Mouse (Mus musculus) lung, embryonic 15.5 days (tissue): ENCODE results near the gene Tyrp1. TPM values are rescaled to one million over a fixed set of nuclear protein-coding genes. Genes with fewer than 3 reads are reported as not detected.
A peak's percentile ranks its signal among the peaks of the same experiment; 100 is the strongest.

ENCODE experiments used
- ATAC-seq: fragments of 200-750 bp; cut with Nextera tagmentation; 2 replicates; pipeline ENCODE4 v1.8.0; 2017; ENCODE audit warnings: moderate number of reproducible peaks, borderline replicate concordance; ENCODE audit not compliant: low FRiP score, low TSS enrichment; ENCODE audit errors: extremely low read depth
- H3K27ac ChIP-seq: fragments of 300-500 bp; sonication (generic); 2 replicates; pipeline ENCODE4 v1.5.1; 2015; ENCODE audit warnings: moderate library complexity, mild to moderate bottlenecking, inconsistent platforms
- H3K27me3 ChIP-seq: fragments of 300-500 bp; sonication (generic); 2 replicates; pipeline ENCODE4 v1.6.1; 2015; ENCODE audit warnings: inconsistent platforms
- H3K36me3 ChIP-seq: fragments of 300-500 bp; sonication (generic); 2 replicates; pipeline ENCODE4 v1.6.1; 2015; ENCODE audit warnings: inconsistent platforms
- H3K4me1 ChIP-seq: fragments of 300-500 bp; sonication (generic); 2 replicates; pipeline ENCODE4 v1.6.1; 2015; ENCODE audit warnings: inconsistent platforms
- H3K4me2 ChIP-seq: fragments of 300-500 bp; sonication (generic); 2 replicates; pipeline ENCODE4 v1.6.1; 2015; ENCODE audit warnings: inconsistent platforms, mild to moderate bottlenecking, moderate library complexity
- H3K4me3 ChIP-seq: fragments of 300-500 bp; sonication (generic); 2 replicates; pipeline ENCODE4 v1.5.1; 2015; ENCODE audit warnings: mild to moderate bottlenecking, inconsistent platforms
- H3K9ac ChIP-seq: fragments of 300-500 bp; sonication (generic); 2 replicates; pipeline ENCODE4 v1.6.1; 2015; ENCODE audit warnings: inconsistent platforms
- H3K9me3 ChIP-seq: fragments of 300-500 bp; sonication (generic); 2 replicates; pipeline ENCODE4 v1.6.1; 2016; ENCODE audit warnings: inconsistent platforms
- WGBS: fragments of 180-500 bp; shearing (Covaris S2); methylation state at CpG from one replicate; pipeline ENCODE4 v1.1.7; 2015; 5-methylcytosine and 5-hydroxymethylcytosine counted together
- polyA plus RNA-seq: library from polyadenylated mRNA; unstranded; fragments of >200 nt; fragmentation: Nextera tagmentation; extraction: Ambion mirVana; gene quantifications from 2 replicates; pipeline ENCODE4 v1.2.1, GENCODE M21; 2015

Gene Tyrp1
- polyA plus RNA-seq, 1 experiment from 2014 or later: not detected

- ATAC-seq: no peak
- Histone ChIP-seq H3K9ac (0 out of 2 replicates have a peak overlapping the region, but pooled peaks have one; percentile 16), H3K4me1 (peaks cover 6% of the 10 kb centered on the region; the same call in 1 of the 2 replicates), H3K27ac (no peak overlapping the region), H3K9me3 (no peaks in the 10 kb centered on the region), H3K36me3 (no peaks in the 10 kb centered on the region), H3K4me2 (peak overlapping the region; percentile 76), H3K27me3 (no peaks in the 10 kb centered on the region), H3K4me3 (peak overlapping the region; percentile 32)
- WGBS: under 1% methylated on average over 17 of the region's 17 CpGs
Measured at GRCm38 (mm10) chr4:80864511-80864922, 30.6 kb downstream of the Tyrp1 start.

DNA sequence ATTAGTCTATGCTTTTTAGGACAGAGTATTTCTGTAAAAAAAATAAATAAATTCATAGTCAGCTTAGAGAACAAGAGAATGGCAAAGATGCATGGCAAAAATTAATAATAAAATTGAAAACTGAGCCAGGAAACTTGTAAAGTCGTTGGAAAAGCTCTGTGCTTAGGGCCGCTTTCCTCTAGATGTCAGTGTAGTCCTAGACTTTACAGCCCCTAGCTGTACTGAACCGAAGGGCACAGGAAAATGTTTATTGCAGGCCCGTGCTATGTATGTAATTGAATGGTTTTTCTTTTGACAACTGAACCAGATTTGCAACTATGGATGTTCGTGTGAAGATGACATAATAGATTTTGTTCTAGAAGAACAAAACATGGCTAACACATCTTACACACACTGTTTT, 32.1 kb downstream of the Tyrp1 start:
- Histone ChIP-seq H3K36me3 (no peaks in the 10 kb centered on the region), H3K9me3 (no peaks in the 10 kb centered on the region), H3K4me2 (no peak overlapping the region), H3K4me3 (no peak overlapping the region), H3K27me3 (no peaks in the 10 kb centered on the region), H3K27ac (no peak overlapping the region), H3K4me1 (peaks cover 6% of the 10 kb centered on the region; the same call in 1 of the 2 replicates), H3K9ac (no peak overlapping the region)
- 6% methylated on average over 5 of the region's 5 CpGs for WGBS
- ATAC-seq: no peak; the same call in 1 of the 2 replicates

- H3K9me3 ChIP-seq: no peaks in the 10 kb centered on the region
- WGBS: 39% methylated on average over 2 of the region's 2 CpGs
- H3K36me3 ChIP-seq: no peaks in the 10 kb centered on the region
- H3K9ac ChIP-seq: no peak overlapping the region
- H3K4me3 ChIP-seq: no peak overlapping the region
- H3K4me1 ChIP-seq: peaks cover 17% of the 10 kb centered on the region
- no peak overlapping the region for H3K27ac ChIP-seq
- H3K27me3 ChIP-seq: no peaks in the 10 kb centered on the region
- no peak for ATAC-seq
- no peak overlapping the region for H3K4me2 ChIP-seq
Measured at GRCm38 (mm10) chr4:80869598-80869997, 35.7 kb downstream of the Tyrp1 start.

GRCm38 (mm10) chr4:80872847-80873644, 39.1 kb downstream of the Tyrp1 start:
- H3K9me3 ChIP-seq: no peaks in the 10 kb centered on the region
- no peak overlapping the region for H3K4me3 ChIP-seq
- ATAC-seq: no peak
- H3K27me3 ChIP-seq: no peaks in the 10 kb centered on the region
- H3K27ac ChIP-seq: no peak overlapping the region
- no peak overlapping the region for H3K4me2 ChIP-seq
- WGBS: 33% methylated on average over 6 of the region's 6 CpGs
- no peak overlapping the region for H3K9ac ChIP-seq
- H3K36me3 ChIP-seq: no peaks in the 10 kb centered on the region
- peaks cover 14% of the 10 kb centered on the region for H3K4me1 ChIP-seq

- 32% methylated on average over 5 of the region's 5 CpGs for WGBS
- no peaks in the 10 kb centered on the region for H3K27me3 ChIP-seq
- no peak overlapping the region for H3K9ac ChIP-seq
- peaks cover 14% of the 10 kb centered on the region for H3K4me1 ChIP-seq
- H3K4me3 ChIP-seq: no peak overlapping the region
- H3K4me2 ChIP-seq: no peak overlapping the region
- ATAC-seq: no peak
- no peaks in the 10 kb centered on the region for H3K36me3 ChIP-seq
- peak overlapping the region; percentile 20 for H3K27ac ChIP-seq
- H3K9me3 ChIP-seq: no peaks in the 10 kb centered on the region
Measured at GRCm38 (mm10) chr4:80874121-80874859, 40.4 kb downstream of the Tyrp1 start.

DNA sequence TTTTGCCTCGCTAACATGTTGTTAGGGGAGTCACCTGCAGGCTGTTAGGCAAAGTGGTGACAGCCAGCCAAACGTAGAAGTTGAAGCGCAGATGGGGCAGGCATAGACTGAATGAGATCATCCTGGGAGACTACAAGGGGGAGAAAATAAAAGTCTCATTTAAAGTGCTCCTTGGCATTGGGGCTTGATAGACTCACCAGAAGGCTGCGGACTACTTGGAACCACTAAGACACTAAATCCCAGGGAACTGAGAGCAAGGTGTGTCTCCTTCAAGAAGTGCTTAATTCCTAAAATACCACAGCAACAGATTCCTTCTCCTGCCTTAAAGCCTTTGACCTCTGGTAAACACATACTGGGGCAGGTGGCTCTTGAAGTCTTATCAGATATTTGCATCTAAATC, 41.1 kb downstream of the Tyrp1 start:
- ATAC-seq: peak; percentile 67; the same call in 1 of the 2 replicates
- Histone ChIP-seq H3K9me3 (no peaks in the 10 kb centered on the region), H3K36me3 (no peaks in the 10 kb centered on the region), H3K4me1 (peaks cover 14% of the 10 kb centered on the region), H3K27ac (peak overlapping the region; percentile 20), H3K4me3 (no peak overlapping the region), H3K27me3 (no peaks in the 10 kb centered on the region), H3K9ac (no peak overlapping the region), H3K4me2 (no peak overlapping the region)
- 40% methylated on average over 4 of the region's 4 CpGs for WGBS

DNA sequence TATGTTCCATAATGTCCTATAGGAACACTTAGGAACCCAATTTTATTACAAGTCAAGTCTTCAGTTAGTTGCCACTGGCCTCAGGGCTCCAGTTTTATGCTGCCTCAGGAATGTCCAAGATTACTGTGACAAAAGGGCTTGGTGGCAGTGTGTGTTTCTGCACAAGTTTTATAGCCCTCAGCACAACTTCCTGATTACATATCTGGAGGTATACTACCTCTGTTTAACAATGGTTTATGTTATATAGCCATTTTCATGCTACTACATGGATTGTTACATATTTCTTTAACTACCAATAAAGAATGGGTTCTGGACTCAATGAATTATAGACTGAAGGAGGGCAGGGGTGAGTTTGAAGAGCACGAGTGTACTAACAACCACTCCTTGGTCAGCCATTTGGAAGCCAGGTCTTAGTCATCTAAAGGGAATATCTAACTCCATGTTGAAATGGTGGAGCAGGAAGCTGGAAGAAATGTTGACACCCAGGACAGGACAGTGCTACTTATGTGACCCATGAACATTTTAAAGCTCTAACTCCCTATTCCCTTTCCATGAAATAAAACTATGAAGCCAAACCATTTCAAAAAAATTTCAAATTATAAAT, 48.2 kb downstream of the Tyrp1 start:
- Histone ChIP-seq H3K27ac (no peak overlapping the region), H3K4me2 (no peak overlapping the region), H3K4me3 (no peak overlapping the region), H3K9ac (no peak overlapping the region), H3K4me1 (no peaks in the 10 kb centered on the region), H3K9me3 (no peaks in the 10 kb centered on the region), H3K36me3 (no peaks in the 10 kb centered on the region), H3K27me3 (no peaks in the 10 kb centered on the region)
- no peak for ATAC-seq
- 83% methylated on average over 1 of the region's 1 CpGs for WGBS

GRCm38 (mm10) chr4:80886631-80887030, 52.7 kb downstream of the Tyrp1 start:
- no peak overlapping the region for H3K4me2 ChIP-seq
- no peak overlapping the region for H3K4me3 ChIP-seq
- H3K36me3 ChIP-seq: no peaks in the 10 kb centered on the region
- no peak overlapping the region for H3K27ac ChIP-seq
- H3K9me3 ChIP-seq: no peaks in the 10 kb centered on the region
- no peaks in the 10 kb centered on the region for H3K27me3 ChIP-seq
- ATAC-seq: no peak
- no peak overlapping the region for H3K9ac ChIP-seq
- H3K4me1 ChIP-seq: no peaks in the 10 kb centered on the region
- 64% methylated on average over 4 of the region's 4 CpGs for WGBS

DNA sequence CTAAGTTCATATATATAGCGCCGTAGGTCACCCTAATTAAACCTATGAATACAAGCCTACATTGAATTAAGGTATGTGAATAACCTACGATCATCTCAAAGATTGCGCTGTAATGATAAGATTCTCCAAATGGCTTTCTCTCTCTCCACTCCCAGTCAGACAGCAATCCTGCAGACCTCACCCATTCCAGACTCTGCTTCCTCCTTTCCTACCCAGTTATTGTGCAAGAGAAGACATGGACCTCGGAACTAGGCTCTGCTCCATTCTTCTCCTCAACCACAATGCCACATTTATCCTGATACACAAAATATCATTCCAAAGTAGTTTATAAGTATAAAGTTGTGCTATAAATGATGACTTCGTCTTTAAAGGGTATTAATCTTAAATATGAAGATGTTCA, 57.1 kb downstream of the Tyrp1 start:
- no peak overlapping the region for H3K4me2 ChIP-seq
- WGBS: 93% methylated on average over 6 of the region's 6 CpGs
- H3K27ac ChIP-seq: no peak overlapping the region
- no peak overlapping the region for H3K4me3 ChIP-seq
- H3K27me3 ChIP-seq: no peaks in the 10 kb centered on the region
- H3K36me3 ChIP-seq: no peaks in the 10 kb centered on the region
- no peak overlapping the region for H3K9ac ChIP-seq
- ATAC-seq: no peak
- H3K4me1 ChIP-seq: peaks cover 8% of the 10 kb centered on the region
- no peaks in the 10 kb centered on the region for H3K9me3 ChIP-seq

DNA sequence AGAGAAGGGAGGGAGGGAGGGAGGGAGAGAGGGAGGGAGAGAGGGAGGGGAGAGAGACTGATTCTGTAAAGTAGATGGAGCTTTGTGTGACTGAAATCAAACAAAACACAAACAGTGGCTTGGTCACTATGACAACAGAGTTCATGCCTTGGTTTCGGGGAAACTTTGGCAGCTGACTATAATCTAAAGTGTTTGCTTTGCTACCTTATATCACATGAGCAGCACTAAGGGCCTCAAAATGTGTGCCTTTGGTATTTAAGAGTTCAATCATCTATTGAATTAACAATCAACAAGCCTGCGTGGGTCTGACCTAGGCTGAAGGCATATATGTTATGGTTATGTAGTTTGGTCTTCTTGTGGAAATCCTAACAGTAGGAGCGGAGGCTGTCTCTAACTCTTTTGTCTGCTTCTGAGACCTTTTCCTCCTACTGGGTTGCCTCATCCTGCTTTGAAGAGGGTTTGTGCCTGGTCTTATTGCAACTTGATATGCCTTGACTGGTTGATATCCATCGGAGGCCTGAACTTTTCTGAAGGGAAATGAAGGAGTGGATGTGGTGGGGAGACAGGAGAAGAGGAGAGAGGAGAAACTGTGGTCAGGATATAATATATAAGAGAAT, 61.5 kb downstream of the Tyrp1 start:
- no peaks in the 10 kb centered on the region for H3K27me3 ChIP-seq
- peak overlapping the region; percentile 75 for H3K27ac ChIP-seq
- no peaks in the 10 kb centered on the region for H3K9me3 ChIP-seq
- H3K4me1 ChIP-seq: peaks cover 14% of the 10 kb centered on the region
- ATAC-seq: peak; percentile 80
- WGBS: 36% methylated on average over 4 of the region's 4 CpGs
- H3K4me2 ChIP-seq: no peak overlapping the region
- H3K36me3 ChIP-seq: no peaks in the 10 kb centered on the region
- H3K9ac ChIP-seq: no peak overlapping the region
- no peak overlapping the region for H3K4me3 ChIP-seq
